Mouse (Mus musculus) thymus, adult 2 months (tissue): Measurements from ENCODE around the gene Esr1.
"Not testable (repeated sequence)": the region's sequence is repeated elsewhere in the genome, so short reads cannot be mapped to it uniquely, and the experiment has no call there.

Experiments used
- CTCF ChIP-seq: fragments of 200-500 bp; IDR thresholded peaks from 2 replicates; pipeline ENCODE4 v1.5.1; 2012; ENCODE audit warnings: mild to moderate bottlenecking, control low read depth, low read length, moderate library complexity, borderline replicate concordance; ENCODE audit not compliant: control insufficient read depth, poor library complexity, insufficient read depth; ENCODE audit errors: extremely low read depth
- POLR2A ChIP-seq: fragments of 200-500 bp; IDR thresholded peaks from 2 replicates; pipeline ENCODE4 v1.6.1; 2012; ENCODE audit warnings: mild to moderate bottlenecking, low read length, control low read depth, moderate library complexity; ENCODE audit not compliant: control insufficient read depth, poor library complexity, insufficient read depth; ENCODE audit errors: extremely low read depth

- not testable (repeated sequence) for TF ChIP-seq CTCF, POLR2A
Measured at GRCm38 (mm10) chr10:4751091-4751490, 139.7 kb downstream of the Esr1 start.
